Mouse (Mus musculus): ENCODE data around the gene Apon. TPM values are rescaled to one million over a fixed set of nuclear protein-coding genes. Genes with fewer than 3 reads are reported as not detected.
"Not testable (repeated sequence)": the region's sequence is repeated elsewhere in the genome, so short reads cannot be mapped to it uniquely, and the experiment has no call there.

Apon gene
- total RNA-seq (2021) (1 to 10 TPM in 1 of 2 experiments, not detected in 1; 1.5 TPM), polyA plus RNA-seq (2012; rRNA removed) (0.10 and 0.40 TPM in 2 replicates)
- long read RNA-seq = 0 reads

GRCm38 (mm10) chr10:128253677-128254255, at the start of gene Apon:
TSS of gene Apon (plus strand) at chr10:128254096.
- DNase-seq = peak; percentile 43

- DNase-seq = no peak
These were observed 49.0 kb upstream of the Apon start for GRCm38 (mm10) chr10:128204941-128205340.

GRCm38 (mm10) chr10:128208326-128208725, 45.6 kb upstream of the Apon start:
- DNase-seq = no peak

GRCm38 (mm10) chr10:128209311-128210009, 44.4 kb upstream of the Apon start:
- no peak for DNase-seq

- no peak for DNase-seq
These were observed 43.8 kb upstream of the Apon start for GRCm38 (mm10) chr10:128210131-128210530.

GRCm38 (mm10) chr10:128210954-128211353, 42.9 kb upstream of the Apon start:
- DNase-seq = peak; percentile 52

- DNase-seq = peak; percentile 93
These were observed 42.3 kb upstream of the Apon start, which contains the start of gene Spryd4 for GRCm38 (mm10) chr10:128211390-128212108. TSS of gene Spryd4 (minus strand) at chr10:128211807.

- DNase-seq = no peak
These were observed 41.7 kb upstream of the Apon start for GRCm38 (mm10) chr10:128212148-128212547.

GRCm38 (mm10) chr10:128212871-128213323, 41.0 kb upstream of the Apon start:
- DNase-seq = peak; percentile 63

GRCm38 (mm10) chr10:128214112-128214511, 39.8 kb upstream of the Apon start:
- DNase-seq = not testable (repeated sequence)

- no peak for DNase-seq
These were observed 38.9 kb upstream of the Apon start for GRCm38 (mm10) chr10:128214981-128215380.

GRCm38 (mm10) chr10:128218387-128219117, 35.3 kb upstream of the Apon start:
- no peak for DNase-seq

GRCm38 (mm10) chr10:128221533-128222286, 32.2 kb upstream of the Apon start:
- peak; percentile 14 for DNase-seq

- DNase-seq = no peak
These were observed 28.8 kb upstream of the Apon start for GRCm38 (mm10) chr10:128225064-128225463.

- no peak for DNase-seq
These were observed 28.4 kb upstream of the Apon start, which contains the start of gene Mip for GRCm38 (mm10) chr10:128225538-128225937. TSS of gene Mip (plus strand) at chr10:128225838.

- no peak for DNase-seq
These were observed 26.3 kb upstream of the Apon start for GRCm38 (mm10) chr10:128227592-128227991.

GRCm38 (mm10) chr10:128228009-128228408, 25.9 kb upstream of the Apon start:
- no peak for DNase-seq

GRCm38 (mm10) chr10:128230582-128230981, 23.3 kb upstream of the Apon start:
- DNase-seq = no peak

GRCm38 (mm10) chr10:128231146-128231545, 22.8 kb upstream of the Apon start:
- no peak for DNase-seq

GRCm38 (mm10) chr10:128231697-128232419, 22.0 kb upstream of the Apon start, which contains the start of gene Timeless:
TSS of gene Timeless (plus strand) at chr10:128232065.
- DNase-seq = peak; percentile 92
